Mouse (Mus musculus) CH12.LX (cell line): ENCODE measurements around the gene Hoxd3. TPM values are rescaled to one million over a fixed set of nuclear protein-coding genes. Genes with fewer than 3 reads are reported as not detected.

ENCODE experiments used
- DNase-seq: peaks from one replicate; pipeline ENCODE4 v3.0.0-alpha.2; 2013; ENCODE audit errors: extremely low read depth
- H3K27ac ChIP-seq: 2 replicates; pipeline ENCODE4 v1.5.1; 2012; ENCODE audit warnings: low read depth, mild to moderate bottlenecking, control low read depth, moderate library complexity; ENCODE audit not compliant: insufficient read depth
- H3K27me3 ChIP-seq: replicated peaks from 2 replicates; pipeline ENCODE3; 2012; ENCODE audit warnings: inconsistent platforms
- H3K36me3 ChIP-seq, 2 experiments: replicated peaks in 1 of 2; 2 replicates each; pipeline versions ENCODE3 to v1.6.1; 2012; ENCODE audit warnings: inconsistent platforms in 1 of 2, low read length in 1 of 2, mild to moderate bottlenecking in 1 of 2, mixed read lengths in 1 of 2, moderate library complexity in 1 of 2; ENCODE audit not compliant: control insufficient read depth in 1 of 2, insufficient read depth in 1 of 2
- H3K4me1 ChIP-seq, 2 experiments: 2 replicates each; pipeline ENCODE4 v1.6.1; 2012; ENCODE audit warnings: inconsistent platforms in 1 of 2, moderate library complexity in 1 of 2; ENCODE audit not compliant: insufficient read depth in 2 of 2, control insufficient read depth in 1 of 2
- H3K4me2 ChIP-seq: 2 replicates; pipeline ENCODE4 v1.6.1; 2012; ENCODE audit warnings: low read depth, mild to moderate bottlenecking, control low read depth; ENCODE audit not compliant: poor library complexity, insufficient read depth, severe bottlenecking
- H3K4me3 ChIP-seq, 3 experiments: fragments of 150-350 bp in 1 of 3; sonication (generic) in 1 of 3; replicated peaks in 1 of 3; 2 replicates each; pipeline versions ENCODE3 to v1.5.1; 2011 to 2012; ENCODE audit warnings: low read depth in 2 of 3, low read length in 2 of 3, mild to moderate bottlenecking in 2 of 3, moderate library complexity in 2 of 3, control low read depth in 1 of 3, improper control_type of control experiment in 1 of 3, inconsistent platforms in 1 of 3, mixed read lengths in 1 of 3; ENCODE audit not compliant: poor library complexity in 1 of 3
- H3K79me2 ChIP-seq: replicated peaks from 2 replicates; pipeline ENCODE4 v1.6.1; 2012; ENCODE audit warnings: mild to moderate bottlenecking, moderate library complexity; ENCODE audit not compliant: control insufficient read depth, poor library complexity, insufficient read depth, severe bottlenecking; ENCODE audit errors: extremely low read depth
- H3K9ac ChIP-seq: 2 replicates; pipeline ENCODE4 v1.6.1; 2012; ENCODE audit warnings: low read depth, mild to moderate bottlenecking, control low read depth, moderate library complexity; ENCODE audit not compliant: insufficient read depth
- H3K9me3 ChIP-seq: replicated peaks from 2 replicates; pipeline ENCODE3; 2012; ENCODE audit warnings: low read length, inconsistent platforms, mixed read lengths
- ETS1 ChIP-seq: conservative IDR thresholded peaks from 2 replicates; pipeline ENCODE4 v1.6.1; 2012; ENCODE audit warnings: low read depth, mild to moderate bottlenecking, inconsistent platforms, low read length, improper control_type of control experiment, moderate library complexity
- GABPA ChIP-seq: IDR thresholded peaks from 2 replicates; pipeline ENCODE4 v1.6.1; 2012; ENCODE audit warnings: low read depth, low read length, improper control_type of control experiment, inconsistent platforms; ENCODE audit not compliant: insufficient replicate concordance
- JUN ChIP-seq: IDR thresholded peaks from 2 replicates; pipeline ENCODE4 v1.6.1; 2011; ENCODE audit warnings: low read depth, mild to moderate bottlenecking, low read length, improper control_type of control experiment, moderate library complexity; ENCODE audit not compliant: insufficient read depth
- JUND ChIP-seq: conservative IDR thresholded peaks from 2 replicates; pipeline ENCODE4 v1.6.1; 2011; ENCODE audit warnings: low read depth, low read length, improper control_type of control experiment
- MAX ChIP-seq: IDR thresholded peaks from 2 replicates; pipeline ENCODE4 v1.6.1; 2011; ENCODE audit warnings: low read length, improper control_type of control experiment
- MAZ ChIP-seq: IDR thresholded peaks from 2 replicates; pipeline ENCODE4 v1.6.1; 2012; ENCODE audit warnings: low read depth, mild to moderate bottlenecking, inconsistent platforms, low read length, improper control_type of control experiment, moderate library complexity
- MYC ChIP-seq: IDR thresholded peaks from 2 replicates; pipeline ENCODE4 v1.6.1; 2011; ENCODE audit warnings: low read depth, mild to moderate bottlenecking, improper control_type of control experiment, low read length
- NELFE ChIP-seq: IDR thresholded peaks from 2 replicates; pipeline ENCODE4 v1.6.1; 2011; ENCODE audit warnings: low read depth, low read length, improper control_type of control experiment
- RAD21 ChIP-seq: IDR thresholded peaks from 2 replicates; pipeline ENCODE4 v1.6.1; 2011; ENCODE audit warnings: low read depth, mild to moderate bottlenecking, low read length, improper control_type of control experiment, moderate library complexity
- SIN3A ChIP-seq: IDR thresholded peaks from 2 replicates; pipeline ENCODE4 v1.6.1; 2012; ENCODE audit warnings: low read length, improper control_type of control experiment, inconsistent platforms
- TBP ChIP-seq: conservative IDR thresholded peaks from 2 replicates; pipeline ENCODE4 v1.6.1; 2011; ENCODE audit warnings: low read depth, low read length, improper control_type of control experiment
- UBTF ChIP-seq: IDR thresholded peaks from 2 replicates; pipeline ENCODE4 v1.6.1; 2012; ENCODE audit warnings: low read depth, mild to moderate bottlenecking, inconsistent platforms, low read length, improper control_type of control experiment, moderate library complexity
- USF1 ChIP-seq: IDR thresholded peaks from 2 replicates; pipeline ENCODE4 v1.6.1; 2014; ENCODE audit warnings: low read depth, mild to moderate bottlenecking, inconsistent platforms, low read length, improper control_type of control experiment
- ZKSCAN1 ChIP-seq: IDR thresholded peaks from 2 replicates; pipeline ENCODE4 v1.6.1; 2012; ENCODE audit warnings: low read depth, inconsistent platforms, low read length, improper control_type of control experiment, borderline replicate concordance
- dilution Hi-C: fragments of 300-500 bp; cut with MboI; formaldehyde crosslinking; loops from 2 replicates; pipeline ENCODE4 v1.14.3; 2020; ENCODE audit warnings: low sequenced_read_pairs; ENCODE audit not compliant: extremely low pct_unique_long_range_greater_than_20kb, extremely low pct_ligation_motif_present
- in situ Hi-C: fragments of 300-500 bp; cut with MboI; formaldehyde crosslinking; loops from 3 replicates; pipeline ENCODE4 v1.14.3; 2019; ENCODE audit warnings: low sequenced_read_pairs, low pct_ligation_motif_present, low pct_unique_long_range_greater_than_20kb, mixed read lengths
- polyA plus RNA-seq: library from polyadenylated mRNA; unstranded; fragments of >175 nt; gene quantifications from 2 replicates; pipeline ENCODE4 v1.2.1, GENCODE M21; 2012; ENCODE audit warnings: low read depth; ENCODE audit not compliant: insufficient read length
- total RNA-seq, 2 experiments: library from RNA; depleted of rRNA; stranded (reverse); fragments of 300-350 nt in 1 of 2; fragments of >200 nt in 1 of 2; gene quantifications; 2 replicates each; pipeline ENCODE4 v1.2.3; 2012 to 2014

The Hoxd3 gene
- total and polyA plus RNA-seq, 3 experiments = 0.12 to 1.1 TPM; not detected in 1

DNA sequence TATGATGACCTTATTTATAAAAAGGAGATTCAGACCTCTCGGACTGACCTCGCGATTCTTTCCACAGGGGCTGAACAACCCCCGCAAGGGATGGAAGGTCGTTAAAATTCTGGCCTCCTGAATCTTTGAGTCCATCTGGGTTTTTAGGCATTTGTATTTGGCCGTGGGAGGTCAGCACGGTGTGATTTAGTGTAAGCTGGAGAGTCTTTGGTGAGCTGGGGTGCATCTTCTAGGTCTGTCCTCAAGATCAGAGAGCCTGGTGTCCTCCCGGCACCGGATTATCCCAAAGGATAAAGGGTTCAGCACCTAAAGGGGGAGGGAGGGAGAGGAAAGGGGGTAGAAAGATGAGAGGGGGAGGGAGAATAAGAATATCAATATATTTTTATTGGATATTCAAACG lies 8.4 kb upstream of the Hoxd3 start:
- H3K79me2 ChIP-seq = no peaks in the 10 kb centered on the region
- DNase-seq = no peak
- H3K4me2 ChIP-seq = no peak overlapping the region
- no peak overlapping the region for H3K9ac ChIP-seq
- no peak overlapping the region for H3K4me3 ChIP-seq
- H3K4me1 ChIP-seq = no peaks in the 10 kb centered on the region
- dilution Hi-C loops = no loop called here
- H3K9me3 ChIP-seq = peaks cover 5% of the 10 kb centered on the region
- in situ Hi-C loops = loop anchor here (25.0 kb wide), 1 partner anchor 884 kb away; no protein-coding TSS in a partner anchor
- no peak overlapping the region for H3K27ac ChIP-seq
- no peak for TF ChIP-seq RAD21
- TF ChIP-seq TBP = no peak
- no peak for TF ChIP-seq JUND
- TF ChIP-seq NELFE = no peak
- TF ChIP-seq USF1 = no peak
- no peaks in the 10 kb centered on the region for H3K36me3 ChIP-seq
- H3K27me3 ChIP-seq = peaks cover 6% of the 10 kb centered on the region

DNA sequence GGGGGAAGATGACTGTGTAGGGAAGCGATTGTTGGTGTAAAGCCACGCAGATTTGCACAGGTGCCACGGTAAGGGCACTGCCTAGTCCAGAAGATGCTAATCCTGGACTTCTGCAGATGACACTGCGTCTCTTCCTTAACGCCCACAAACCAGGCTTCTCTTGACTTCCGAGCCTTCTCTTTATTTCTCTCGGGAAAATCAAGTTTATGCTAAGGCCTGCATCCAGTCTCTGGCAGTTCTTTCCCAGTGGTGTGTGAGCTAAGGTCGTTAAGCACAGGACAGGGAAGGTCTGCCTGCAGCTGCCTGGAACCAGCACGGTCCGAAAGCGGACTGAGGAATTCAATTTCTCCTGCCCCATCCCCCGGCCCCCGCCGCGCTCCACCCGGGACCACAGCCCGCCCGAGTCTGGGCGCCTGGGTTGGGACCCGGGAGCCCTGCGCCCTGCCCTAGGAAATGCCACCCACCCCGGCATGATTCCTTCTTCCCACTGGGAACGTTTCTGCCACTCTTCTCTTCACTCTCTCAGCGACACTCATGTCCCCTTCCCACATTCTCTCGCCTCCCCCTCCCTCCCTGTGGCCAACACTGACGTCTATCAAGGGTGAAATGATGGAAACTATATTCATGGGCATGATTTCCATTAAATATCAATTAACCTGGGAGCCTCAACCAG lies 7.9 kb upstream of the Hoxd3 start:
- TF ChIP-seq JUN = no peak
- no peak for TF ChIP-seq MAZ
- no peak for TF ChIP-seq USF1
- TF ChIP-seq ETS1 = no peak
- no peak for TF ChIP-seq MYC
- TF ChIP-seq GABPA = no peak
- TF ChIP-seq UBTF = no peak
- TF ChIP-seq RAD21 = no peak
- no peak for TF ChIP-seq MAX
- no peak for TF ChIP-seq SIN3A
- no peak for TF ChIP-seq JUND
- TF ChIP-seq ZKSCAN1 = no peak
- no peak overlapping the region for H3K27ac ChIP-seq
- H3K36me3 ChIP-seq = no peaks in the 10 kb centered on the region
- no peak for DNase-seq
- H3K4me1 ChIP-seq = no peaks in the 10 kb centered on the region
- no peak overlapping the region for H3K4me2 ChIP-seq
- no peaks in the 10 kb centered on the region for H3K79me2 ChIP-seq
- H3K4me3 ChIP-seq = no peak overlapping the region
- in situ Hi-C loops (loop anchor here (25.0 kb wide), 1 partner anchor 883 kb away; no protein-coding TSS in a partner anchor), dilution Hi-C loops (no loop called here)
- no peaks in the 10 kb centered on the region for H3K9me3 ChIP-seq
- H3K27me3 ChIP-seq = peaks cover 6% of the 10 kb centered on the region
- H3K9ac ChIP-seq = no peak overlapping the region
